Mouse (Mus musculus): Measurements from ENCODE around the gene Tmem127. TPM values are rescaled to one million over a fixed set of nuclear protein-coding genes. Genes with fewer than 3 reads are reported as not detected.
"Not testable (repeated sequence)": the region's sequence is repeated elsewhere in the genome, so short reads cannot be mapped to it uniquely, and the experiment has no call there.

The Tmem127 gene
- total and polyA plus RNA-seq, 3 experiments = 27.7 to 47.9 (median 30.8) TPM

GRCm38 (mm10) chr2:127298056-127298455 is 50.3 kb downstream of the Tmem127 start:
- Histone ChIP-seq H3K4me3 (ENCODE audit: low read depth, low read length) (no peak overlapping the region), H3K9me3 (replicated peaks) (no peaks in the 10 kb centered on the region), H3K4me1 (ENCODE audit: insufficient read depth, low read depth, low read length) (no peaks in the 10 kb centered on the region), H3K27me3 (ENCODE audit: insufficient read depth, low read length) (no peaks in the 10 kb centered on the region), H3K36me3 (replicated peaks) (peaks cover 90% of the 10 kb centered on the region)
- ATAC-seq (ENCODE audit: extremely low read depth, insufficient number of reproducible peaks, low FRiP score, poor library complexity, severe bottlenecking) (no peak), DNase-seq (ENCODE audit: low spot score) (no peak)
- TF ChIP-seq CTCF (IDR thresholded peaks at IDR 0.05; ENCODE audit: low read depth, low read length) = no peak

- Histone ChIP-seq H3K4me3 (ENCODE audit: low read depth, low read length) (no peak overlapping the region), H3K4me1 (ENCODE audit: insufficient read depth, low read depth, low read length) (no peaks in the 10 kb centered on the region), H3K27me3 (ENCODE audit: insufficient read depth, low read length) (no peaks in the 10 kb centered on the region), H3K9me3 (replicated peaks) (no peaks in the 10 kb centered on the region), H3K36me3 (replicated peaks) (peaks cover 66% of the 10 kb centered on the region)
- no peak for ATAC-seq (ENCODE audit: extremely low read depth, insufficient number of reproducible peaks, low FRiP score, poor library complexity, severe bottlenecking)
- DNase-seq (ENCODE audit: low spot score) = no peak
- TF ChIP-seq TAL1 (conservative IDR thresholded peaks at IDR 0.05; ENCODE audit: low read depth, low read length) = no peak
- no peak for TF ChIP-seq GATA1 (IDR thresholded peaks at IDR 0.05; ENCODE audit: borderline replicate concordance, low read length)
- no peak for TF ChIP-seq GATA2 (IDR thresholded peaks at IDR 0.05; ENCODE audit: borderline replicate concordance, low read depth, low read length)
- TF ChIP-seq CTCF (IDR thresholded peaks at IDR 0.05; ENCODE audit: low read depth, low read length) = no peak
- no peak for TF ChIP-seq POLR2AphosphoS5 (IDR thresholded peaks at IDR 0.05; ENCODE audit: insufficient replicate concordance, low read depth, low read length)
Observed at GRCm38 (mm10) chr2:127300701-127301100, 53.0 kb downstream of the Tmem127 start.

GRCm38 (mm10) chr2:127301883-127302282 is 54.2 kb downstream of the Tmem127 start:
- H3K9me3 ChIP-seq (replicated peaks) = no peaks in the 10 kb centered on the region
- DNase-seq (ENCODE audit: low spot score) = no peak
- TF ChIP-seq GATA1 (IDR thresholded peaks at IDR 0.05; ENCODE audit: borderline replicate concordance, low read length) (no peak), TAL1 (conservative IDR thresholded peaks at IDR 0.05; ENCODE audit: low read depth, low read length) (no peak), POLR2AphosphoS5 (IDR thresholded peaks at IDR 0.05; ENCODE audit: insufficient replicate concordance, low read depth, low read length) (no peak), GATA2 (IDR thresholded peaks at IDR 0.05; ENCODE audit: borderline replicate concordance, low read depth, low read length) (no peak), CTCF (IDR thresholded peaks at IDR 0.05; ENCODE audit: low read depth, low read length) (no peak)
- ATAC-seq (ENCODE audit: extremely low read depth, insufficient number of reproducible peaks, low FRiP score, poor library complexity, severe bottlenecking) = no peak
- H3K4me1 ChIP-seq (ENCODE audit: insufficient read depth, low read depth, low read length) = no peaks in the 10 kb centered on the region; the same call in 1 of the 2 replicates
- peaks cover 54% of the 10 kb centered on the region for H3K36me3 ChIP-seq (replicated peaks)
- no peaks in the 10 kb centered on the region for H3K27me3 ChIP-seq (ENCODE audit: insufficient read depth, low read length)
- H3K4me3 ChIP-seq (ENCODE audit: low read depth, low read length) = no peak overlapping the region

- not testable (repeated sequence) for H3K4me3 ChIP-seq (ENCODE audit: low read depth, low read length); ATAC-seq (ENCODE audit: extremely low read depth, insufficient number of reproducible peaks, low FRiP score, poor library complexity, severe bottlenecking); H3K4me1 ChIP-seq (ENCODE audit: insufficient read depth, low read depth, low read length); DNase-seq (ENCODE audit: low spot score); H3K9me3 ChIP-seq (replicated peaks); H3K27me3 ChIP-seq (ENCODE audit: insufficient read depth, low read length)
- peaks cover 31% of the 10 kb centered on the region for H3K36me3 ChIP-seq (replicated peaks)
Observed at GRCm38 (mm10) chr2:127304192-127304591, 56.5 kb downstream of the Tmem127 start.

GRCm38 (mm10) chr2:127304609-127305210 is 57.0 kb downstream of the Tmem127 start:
- TF ChIP-seq POLR2AphosphoS5 (IDR thresholded peaks at IDR 0.05; ENCODE audit: insufficient replicate concordance, low read depth, low read length) (no peak), TAL1 (conservative IDR thresholded peaks at IDR 0.05; ENCODE audit: low read depth, low read length) (no peak), GATA2 (IDR thresholded peaks at IDR 0.05; ENCODE audit: borderline replicate concordance, low read depth, low read length) (no peak), GATA1 (IDR thresholded peaks at IDR 0.05; ENCODE audit: borderline replicate concordance, low read length) (no peak), CTCF (IDR thresholded peaks at IDR 0.05; ENCODE audit: low read depth, low read length) (no peak)
- no peaks in the 10 kb centered on the region for H3K27me3 ChIP-seq (ENCODE audit: insufficient read depth, low read length)
- no peaks in the 10 kb centered on the region; the same call in 1 of the 2 replicates for H3K4me1 ChIP-seq (ENCODE audit: insufficient read depth, low read depth, low read length)
- DNase-seq (ENCODE audit: low spot score) (no peak), ATAC-seq (ENCODE audit: extremely low read depth, insufficient number of reproducible peaks, low FRiP score, poor library complexity, severe bottlenecking) (no peak)
- H3K9me3 ChIP-seq (replicated peaks) = no peaks in the 10 kb centered on the region
- no peak overlapping the region for H3K4me3 ChIP-seq (ENCODE audit: low read depth, low read length)
- H3K36me3 ChIP-seq (replicated peaks) = peaks cover 26% of the 10 kb centered on the region

GRCm38 (mm10) chr2:127306123-127306522 is 58.4 kb downstream of the Tmem127 start:
- H3K27me3 ChIP-seq (ENCODE audit: insufficient read depth, low read length) = no peaks in the 10 kb centered on the region
- H3K36me3 ChIP-seq (replicated peaks) = peaks cover 12% of the 10 kb centered on the region
- ATAC-seq (ENCODE audit: extremely low read depth, insufficient number of reproducible peaks, low FRiP score, poor library complexity, severe bottlenecking) (no peak), DNase-seq (ENCODE audit: low spot score) (no peak)
- H3K9me3 ChIP-seq (replicated peaks) = no peaks in the 10 kb centered on the region
- no peaks in the 10 kb centered on the region; the same call in 1 of the 2 replicates for H3K4me1 ChIP-seq (ENCODE audit: insufficient read depth, low read depth, low read length)
- H3K4me3 ChIP-seq (ENCODE audit: low read depth, low read length) = no peak overlapping the region
- TF ChIP-seq POLR2AphosphoS5 (IDR thresholded peaks at IDR 0.05; ENCODE audit: insufficient replicate concordance, low read depth, low read length) = no peak
- no peak for TF ChIP-seq GATA1 (IDR thresholded peaks at IDR 0.05; ENCODE audit: borderline replicate concordance, low read length)
- no peak for TF ChIP-seq TAL1 (conservative IDR thresholded peaks at IDR 0.05; ENCODE audit: low read depth, low read length)
- no peak for TF ChIP-seq GATA2 (IDR thresholded peaks at IDR 0.05; ENCODE audit: borderline replicate concordance, low read depth, low read length)

- no peaks in the 10 kb centered on the region for H3K9me3 ChIP-seq (replicated peaks)
- TF ChIP-seq GATA1 (IDR thresholded peaks at IDR 0.05; ENCODE audit: borderline replicate concordance, low read length) = no peak
- no peaks in the 10 kb centered on the region for H3K27me3 ChIP-seq (ENCODE audit: insufficient read depth, low read length)
- ATAC-seq (ENCODE audit: extremely low read depth, insufficient number of reproducible peaks, low FRiP score, poor library complexity, severe bottlenecking) (no peak), DNase-seq (ENCODE audit: low spot score) (no peak)
- peaks cover 1% of the 10 kb centered on the region for H3K36me3 ChIP-seq (replicated peaks)
- no peaks in the 10 kb centered on the region; the same call in 1 of the 2 replicates for H3K4me1 ChIP-seq (ENCODE audit: insufficient read depth, low read depth, low read length)
- H3K4me3 ChIP-seq (ENCODE audit: low read depth, low read length) = no peak overlapping the region
Observed at GRCm38 (mm10) chr2:127307179-127307578, 59.5 kb downstream of the Tmem127 start.
